Mouse (Mus musculus) frontal cortex, adult (tissue): ENCODE results near the gene Tppp3.

ENCODE experiments used
- ATAC-seq: cut with Nextera tagmentation; 2 replicates; pipeline ENCODE4 v1.9.2; 2017; ENCODE audit warnings: mild to moderate bottlenecking, moderate library complexity, mixed read lengths; ENCODE audit not compliant: low TSS enrichment

Gene Tppp3

DNA sequence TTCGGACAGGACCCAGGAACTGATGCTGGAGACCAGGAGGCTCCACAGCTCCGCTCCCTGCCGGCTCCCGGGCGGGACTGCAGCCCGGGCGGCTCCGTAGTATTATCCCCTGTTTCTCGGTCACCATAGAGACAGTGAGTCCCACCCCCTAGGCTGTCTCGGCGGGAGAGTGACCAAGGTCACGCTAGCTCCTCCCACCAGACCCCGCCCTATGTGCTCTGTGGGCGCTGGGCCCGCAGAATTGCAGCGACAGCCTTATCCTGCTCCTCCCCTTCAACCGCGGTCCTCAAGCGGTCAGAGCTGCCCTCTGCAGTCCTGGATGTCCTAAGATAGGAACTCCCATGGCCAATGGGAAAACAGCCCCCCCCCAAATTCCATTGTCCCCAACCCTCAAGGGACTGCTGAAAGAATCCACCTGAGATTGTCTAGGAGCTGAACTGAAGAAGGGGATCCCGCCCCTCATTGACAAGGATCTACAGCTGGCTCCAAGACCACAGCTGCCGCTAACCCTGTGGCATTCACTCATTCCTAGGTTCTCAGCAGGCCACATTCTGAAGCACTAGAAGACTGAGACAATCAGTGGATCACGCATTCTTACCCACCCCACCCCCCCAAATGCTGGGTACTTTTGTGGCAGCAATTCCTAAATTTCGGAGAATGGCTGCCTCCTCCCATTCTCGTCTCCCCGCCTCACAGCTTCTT lies at the start of gene Tppp3:
Gene Tppp3, minus strand, starts transcription at position 213 of the 702 bp plus-strand sequence.
- peak; percentile 66 for ATAC-seq

DNA sequence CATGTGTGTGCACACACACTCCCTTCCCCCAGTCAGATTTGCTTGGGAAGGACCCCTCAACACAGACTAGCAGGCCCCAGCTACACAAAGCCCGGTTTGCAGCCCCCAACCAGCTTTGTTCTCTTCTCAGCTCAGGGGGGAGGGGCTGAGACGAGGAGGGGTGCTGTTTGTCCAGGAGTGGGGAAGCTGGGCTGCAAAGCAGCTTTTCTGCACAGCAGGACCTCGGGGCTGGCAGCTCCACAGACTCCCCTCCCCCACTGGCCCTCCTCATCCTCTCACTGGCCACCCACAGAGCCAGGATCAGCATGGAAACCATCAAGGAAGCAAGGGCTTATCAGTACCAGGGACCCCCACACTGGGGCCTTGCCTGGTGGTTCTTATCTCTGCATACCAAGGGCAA lies 49.7 kb upstream of the Tppp3 start:
- no peak for ATAC-seq

DNA sequence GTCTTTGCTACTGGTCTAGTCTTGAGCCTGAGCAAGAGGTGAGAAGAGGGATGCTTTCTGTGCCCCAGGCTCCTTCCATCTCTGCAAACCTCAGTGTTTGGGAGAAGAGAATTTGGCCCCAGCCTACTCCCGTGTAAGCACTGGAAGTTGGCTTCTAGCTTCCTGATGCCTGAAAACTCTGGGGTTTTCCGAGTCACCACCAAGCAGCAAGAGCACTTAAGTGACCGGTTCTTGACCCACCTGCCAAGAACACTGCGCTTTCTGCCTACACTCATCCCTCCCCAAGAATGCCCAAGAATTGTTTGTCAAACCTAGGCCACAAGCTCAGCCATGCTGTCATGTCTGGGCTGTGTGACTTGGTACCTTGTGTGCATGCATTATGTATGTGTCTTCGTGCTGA lies 49.2 kb upstream of the Tppp3 start:
- no peak for ATAC-seq

DNA sequence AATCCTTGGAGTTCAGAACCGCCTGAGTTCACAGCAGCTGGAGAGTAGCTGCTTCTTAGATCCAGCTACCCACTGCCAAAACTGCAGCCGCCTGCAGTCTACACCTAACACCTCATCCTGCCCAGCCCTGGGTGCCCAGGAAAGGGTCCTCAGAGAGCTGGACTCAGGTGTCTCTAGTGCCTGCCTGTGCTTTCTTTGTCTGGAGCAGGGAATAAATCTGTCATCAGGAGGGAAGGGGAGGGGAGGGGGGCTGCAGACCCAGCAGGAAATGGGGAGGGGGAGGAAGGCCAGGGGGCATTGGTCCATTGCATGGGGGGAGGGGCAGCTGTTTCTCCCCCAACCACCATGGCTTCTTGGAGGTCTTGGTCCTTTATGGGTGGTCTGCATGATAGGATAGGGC lies 48.3 kb upstream of the Tppp3 start:
- no peak for ATAC-seq

DNA sequence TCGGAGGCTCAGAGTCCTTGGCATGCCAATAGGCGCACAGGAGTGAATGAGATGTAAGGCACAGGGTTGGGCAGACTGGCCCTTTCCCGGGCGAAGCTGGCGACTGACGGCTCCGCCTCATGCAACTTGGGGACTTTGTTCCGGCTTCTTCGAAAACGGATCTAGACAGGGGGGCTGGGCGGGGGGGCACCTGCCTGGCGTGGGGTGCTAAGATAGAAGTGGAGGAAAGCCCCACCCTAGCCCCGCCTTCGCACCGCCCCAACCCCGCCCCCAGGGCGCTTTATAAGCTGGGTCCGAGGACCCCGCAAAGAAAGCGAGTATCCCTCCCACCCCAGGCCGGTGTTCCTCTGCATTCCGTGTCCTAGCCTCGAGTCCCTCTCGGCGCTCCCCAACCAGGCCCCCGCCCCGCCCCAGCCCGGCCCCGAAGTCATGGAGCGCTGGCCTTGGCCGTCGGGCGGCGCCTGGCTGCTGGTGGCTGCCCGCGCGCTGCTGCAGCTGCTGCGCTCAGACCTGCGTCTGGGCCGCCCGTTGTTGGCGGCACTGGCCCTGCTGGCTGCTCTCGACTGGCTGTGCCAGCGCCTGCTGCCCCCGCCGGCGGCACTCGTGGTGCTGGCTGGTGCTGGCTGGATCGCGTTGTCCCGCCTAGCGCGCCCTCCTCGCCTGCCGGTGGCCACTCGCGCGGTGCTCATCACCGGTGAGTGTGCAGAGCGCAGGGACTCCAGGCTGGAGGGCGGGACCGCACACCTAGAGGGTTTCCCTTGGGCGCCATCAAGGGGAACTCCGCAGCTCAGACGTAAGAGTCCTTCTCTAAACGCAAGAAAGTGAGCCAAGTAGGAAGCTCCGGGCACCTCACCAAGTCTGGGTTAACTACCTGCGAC lies 47.3 kb upstream of the Tppp3 start, which contains the start of gene Hsd11b2:
Gene Hsd11b2, plus strand, starts transcription at position 320 of the 878 bp plus-strand sequence.
- ATAC-seq = peak; percentile 58

DNA sequence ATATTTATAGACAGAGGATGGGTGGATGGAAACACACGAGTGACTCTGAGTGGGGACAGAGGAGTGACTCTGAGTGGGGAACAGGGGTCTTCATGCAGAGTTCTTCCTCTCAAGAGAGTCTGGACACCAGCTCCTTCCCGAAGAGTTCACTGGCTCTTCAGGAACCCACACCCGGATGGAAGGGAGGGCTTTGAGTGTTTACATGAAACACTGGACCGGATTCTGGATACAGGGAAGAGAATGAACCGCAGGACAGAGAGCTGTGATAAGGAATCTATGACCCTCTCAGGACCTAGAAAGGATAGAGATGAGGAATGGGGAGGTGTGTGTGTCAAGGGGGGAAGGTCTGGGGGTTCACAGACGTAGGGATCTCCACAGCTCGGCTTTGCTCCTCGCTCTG lies 46.0 kb upstream of the Tppp3 start:
- ATAC-seq = no peak

DNA sequence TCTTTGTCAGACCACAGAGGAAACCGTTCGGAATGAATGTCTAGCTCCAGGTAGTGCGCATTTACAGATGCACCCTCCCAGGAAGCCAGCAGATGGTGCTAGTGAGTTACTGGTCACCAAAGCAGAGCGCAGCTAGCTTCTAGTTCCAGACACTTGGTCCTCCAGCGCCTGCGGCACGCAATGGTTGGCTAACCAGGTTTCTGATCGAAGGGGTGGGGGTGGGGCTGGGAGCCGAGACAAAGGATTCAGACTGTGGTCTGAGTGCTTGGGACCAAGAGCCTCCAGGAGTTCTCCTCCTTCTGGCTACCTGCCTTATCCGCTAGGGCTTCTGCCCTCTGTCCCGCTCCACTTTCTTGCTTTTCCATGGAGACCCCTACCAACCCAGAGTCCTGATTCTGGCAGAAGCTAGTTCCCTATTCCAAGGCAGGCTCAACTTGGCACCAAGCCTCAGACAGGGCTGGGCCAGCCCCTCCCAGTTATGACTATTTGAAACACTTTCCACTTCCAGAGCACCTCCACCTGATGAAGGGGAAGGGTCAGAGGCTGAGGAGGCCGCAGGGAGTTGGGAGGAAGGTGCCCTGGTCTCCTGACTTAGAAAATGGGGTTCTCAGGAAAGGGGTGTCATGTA lies 44.8 kb upstream of the Tppp3 start:
- ATAC-seq = peak; percentile 71

DNA sequence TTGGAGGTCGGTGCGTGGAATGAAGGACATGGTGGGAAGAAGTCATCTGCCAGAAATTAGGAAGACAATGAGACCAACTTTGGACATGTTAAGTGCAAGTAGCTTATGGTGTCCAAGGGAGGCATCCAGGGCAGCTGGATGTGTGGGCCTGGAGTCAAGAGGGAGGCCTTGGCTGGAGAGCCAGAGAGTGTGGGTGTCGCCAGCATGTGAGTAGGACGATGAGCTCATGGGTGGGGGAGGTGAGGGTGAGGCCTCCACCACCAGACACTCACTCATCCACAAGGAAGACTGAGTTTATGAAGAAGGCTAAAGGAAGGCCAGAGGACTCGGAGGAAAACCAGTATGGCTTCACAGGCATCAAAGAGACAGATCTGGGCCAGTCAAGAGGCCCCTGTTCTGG lies 43.3 kb upstream of the Tppp3 start:
- ATAC-seq = peak; percentile 9; the same call in 1 of the 2 replicates

DNA sequence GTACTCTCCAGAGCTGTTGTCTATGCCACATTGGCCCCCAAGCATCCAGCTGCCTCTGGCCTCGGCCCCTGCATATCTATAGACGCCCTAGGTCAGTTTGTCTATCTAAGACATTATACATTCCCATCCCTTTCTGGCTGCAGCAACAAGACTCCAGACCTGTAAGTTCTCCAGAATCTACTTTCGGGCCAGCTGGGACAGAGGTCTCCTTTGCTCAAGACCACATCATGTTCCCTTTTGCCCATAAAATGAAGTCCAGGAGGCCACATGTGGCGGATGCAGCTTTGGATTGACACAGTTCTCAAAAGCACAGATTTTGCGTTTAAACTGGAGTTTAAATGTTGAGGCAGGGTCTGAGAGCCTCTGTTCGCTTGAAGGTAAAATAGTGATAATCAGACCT lies 42.9 kb upstream of the Tppp3 start:
- no peak for ATAC-seq

DNA sequence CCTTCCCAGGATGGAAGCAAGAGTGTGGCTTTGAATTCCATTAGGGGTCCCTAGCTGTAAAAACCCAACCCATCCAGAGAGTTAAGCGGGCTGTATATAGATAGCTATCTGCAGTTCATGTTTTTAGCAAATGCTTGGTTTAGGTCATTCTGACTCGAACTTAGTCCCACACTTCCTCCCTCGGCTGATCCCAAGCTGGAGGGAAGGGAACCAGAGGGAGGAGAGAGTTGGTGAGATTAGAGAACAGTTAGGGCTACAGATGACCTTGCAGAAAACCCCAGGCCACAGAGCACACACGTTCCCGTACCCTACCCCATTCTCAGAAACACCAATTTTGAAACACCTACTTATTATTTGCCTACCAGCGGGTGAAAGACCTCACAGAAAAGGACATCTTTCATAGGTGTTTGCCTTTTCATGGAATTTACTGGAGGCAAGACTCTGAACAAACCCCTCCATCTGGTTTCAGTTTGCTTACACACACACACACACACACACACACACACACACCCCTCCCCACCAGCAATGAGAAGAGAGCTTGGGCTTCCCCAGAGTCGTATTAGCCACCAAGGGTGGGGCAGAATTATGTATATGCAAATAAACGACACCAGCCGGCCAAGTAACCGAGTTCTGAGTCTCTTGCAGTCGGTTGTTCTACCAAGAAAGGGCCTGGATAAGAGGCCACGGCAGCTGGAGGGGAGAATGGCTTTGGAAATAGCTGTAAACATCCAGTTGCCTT lies 38.8 kb upstream of the Tppp3 start:
- ATAC-seq = no peak

DNA sequence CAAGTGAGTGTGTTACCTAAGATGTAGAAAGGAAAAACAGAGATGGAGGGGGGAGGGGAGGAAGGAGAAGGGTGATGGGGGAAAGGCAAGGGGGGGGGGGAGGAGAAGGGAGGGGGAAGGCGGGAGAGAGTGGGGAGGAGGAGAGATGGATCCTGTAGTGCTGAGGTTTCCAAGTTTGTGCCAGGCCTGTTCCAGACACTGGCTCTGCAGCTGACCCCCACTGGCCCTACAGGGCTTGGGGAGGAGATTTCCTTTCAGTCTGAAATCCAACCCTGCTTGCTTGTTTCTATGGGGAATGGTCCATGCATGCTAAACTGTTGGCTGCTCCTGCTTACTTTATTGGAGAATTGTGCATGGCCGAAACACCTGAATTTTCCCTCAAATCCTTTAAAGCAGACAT lies 37.4 kb upstream of the Tppp3 start:
- no peak for ATAC-seq

DNA sequence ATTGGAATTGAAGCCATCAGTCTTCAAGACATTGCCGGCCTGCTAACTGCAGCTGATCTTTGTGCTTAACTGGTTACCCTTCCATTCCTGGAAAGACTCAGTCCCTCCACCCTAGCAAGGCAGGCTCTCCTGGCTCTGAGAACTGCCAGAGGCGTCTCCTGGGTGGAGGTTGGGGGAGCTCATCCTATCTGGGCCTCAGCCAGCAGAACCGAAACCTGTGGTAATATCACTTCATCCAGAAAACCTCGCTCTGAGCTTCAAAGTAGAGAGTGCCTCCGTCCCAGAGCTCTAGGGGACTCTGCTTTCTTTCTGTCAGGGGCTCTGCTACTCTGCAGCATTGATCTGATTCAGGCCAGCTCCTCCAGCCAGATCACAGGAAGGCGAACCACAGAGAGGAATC lies 35.7 kb upstream of the Tppp3 start:
- no peak for ATAC-seq

DNA sequence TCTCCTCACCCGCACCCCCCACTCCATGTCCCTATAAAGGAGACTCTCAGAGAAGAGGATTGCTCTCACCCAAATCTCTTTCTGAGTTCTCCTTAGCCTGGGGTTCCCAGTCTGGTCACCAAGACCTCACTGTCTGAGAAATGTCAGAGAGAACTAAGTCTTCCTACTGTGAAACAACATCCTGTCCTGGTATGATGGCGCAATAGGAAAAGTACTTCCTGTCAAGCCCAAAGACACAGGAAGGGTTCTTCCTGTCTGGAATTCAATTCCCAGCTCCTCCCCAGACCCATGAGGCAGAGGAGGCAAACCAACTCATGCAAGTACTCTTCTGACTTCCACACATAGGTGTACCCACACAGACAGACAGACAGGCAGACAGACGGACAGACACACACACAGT lies 33.3 kb upstream of the Tppp3 start:
- no peak for ATAC-seq

DNA sequence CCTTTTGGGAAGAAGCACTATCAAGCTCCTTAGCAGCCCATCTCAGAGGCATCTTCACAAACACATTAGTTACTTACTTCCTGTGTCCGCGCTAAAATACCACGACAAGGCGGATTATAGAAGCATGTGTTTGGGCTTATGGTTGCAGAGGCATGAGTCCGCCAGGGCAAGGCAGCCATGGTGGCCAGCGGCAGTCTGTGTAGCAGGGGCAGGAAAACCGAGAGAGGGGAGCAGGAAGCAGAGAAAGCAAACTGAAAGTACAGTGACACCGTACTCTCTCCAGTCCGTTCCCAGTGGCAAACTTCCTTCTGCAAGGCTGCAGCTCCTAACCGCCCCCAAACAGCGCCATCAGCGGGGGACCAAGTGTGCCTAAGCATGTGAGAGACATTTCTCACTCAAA lies 28.5 kb upstream of the Tppp3 start:
- no peak for ATAC-seq

DNA sequence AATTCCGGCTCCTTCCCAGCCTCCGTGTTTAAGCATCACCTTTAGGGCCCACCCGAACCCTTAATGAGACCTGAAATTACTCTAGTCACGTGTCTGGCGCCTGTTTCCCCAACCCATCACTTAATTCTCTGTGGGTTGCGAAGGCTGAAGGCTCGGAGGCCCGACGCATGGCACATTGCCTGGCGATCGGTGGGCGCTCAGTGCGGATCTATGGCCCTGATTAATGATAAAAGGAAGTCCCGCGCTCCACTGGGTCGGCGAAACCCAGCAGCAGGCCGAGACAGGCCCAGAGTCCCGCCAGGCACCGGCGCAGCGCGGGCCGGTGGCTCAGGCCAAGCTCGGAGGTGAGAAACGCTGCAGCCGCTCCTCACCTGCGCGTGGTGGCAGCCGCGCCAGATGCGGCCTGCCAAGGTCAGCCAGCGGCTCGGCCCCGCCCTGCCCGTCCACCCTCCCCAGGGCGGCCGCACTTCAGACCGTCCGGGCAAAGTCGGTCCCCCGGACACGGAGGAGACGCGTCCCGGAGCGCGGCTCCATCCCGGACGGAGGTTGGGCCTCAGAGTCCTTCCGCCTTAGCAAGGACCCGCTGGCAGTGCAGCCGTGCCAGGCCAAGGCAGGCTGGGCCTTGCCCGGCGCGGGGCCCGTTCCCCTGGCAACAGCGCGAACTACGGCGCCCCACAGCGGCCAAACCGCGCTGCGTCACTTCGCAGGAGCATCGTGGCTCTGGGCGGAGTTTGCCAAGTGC lies 25.3 kb upstream of the Tppp3 start, which contains the start of gene Zdhhc1:
Gene Zdhhc1, minus strand, starts transcription at position 464 of the 742 bp plus-strand sequence.
- ATAC-seq = peak; percentile 86

DNA sequence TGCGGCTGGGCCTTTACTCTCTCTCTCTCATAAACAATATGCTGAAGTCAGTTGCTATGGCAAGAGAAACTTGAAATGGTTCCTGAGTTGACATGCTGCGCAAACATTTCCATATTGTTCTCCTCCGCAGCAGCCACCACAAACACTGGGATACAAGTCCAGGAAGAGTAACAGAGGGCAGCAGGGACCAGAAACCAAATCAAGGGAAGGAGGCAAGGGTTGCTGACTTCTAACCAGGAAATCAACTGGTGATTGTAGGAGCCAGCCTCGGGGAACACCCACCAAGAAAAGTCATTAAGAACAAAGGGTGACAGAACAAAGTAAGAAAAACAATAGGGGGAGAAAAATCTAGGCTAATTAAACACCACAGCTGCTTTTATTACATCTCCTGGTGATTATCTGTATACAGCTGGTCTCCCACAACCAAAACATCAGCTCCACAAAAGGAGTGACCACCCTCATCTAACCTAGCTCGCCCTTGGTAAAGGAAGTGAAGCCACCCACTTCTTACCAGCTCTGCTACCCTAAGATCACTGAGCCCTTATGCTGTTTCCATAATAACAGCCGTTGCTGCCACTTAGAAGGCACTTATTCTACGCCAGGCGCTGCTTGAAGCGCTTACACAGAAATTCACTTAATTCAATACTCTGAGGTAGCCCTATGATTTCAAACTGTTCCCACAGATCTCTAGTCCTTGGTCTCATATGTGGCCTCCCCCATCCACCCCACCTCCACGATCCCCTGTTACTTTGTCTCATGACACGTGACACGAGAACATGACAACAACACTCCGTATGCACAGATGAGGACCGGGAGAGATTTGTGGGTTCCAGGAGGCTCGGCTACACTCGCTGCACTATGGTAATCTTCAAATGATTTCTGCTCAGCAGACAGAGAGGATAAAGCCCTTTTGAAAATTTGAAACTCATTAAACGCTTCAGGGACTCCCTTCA lies 24.3 kb upstream of the Tppp3 start:
- peak; percentile 35 for ATAC-seq

DNA sequence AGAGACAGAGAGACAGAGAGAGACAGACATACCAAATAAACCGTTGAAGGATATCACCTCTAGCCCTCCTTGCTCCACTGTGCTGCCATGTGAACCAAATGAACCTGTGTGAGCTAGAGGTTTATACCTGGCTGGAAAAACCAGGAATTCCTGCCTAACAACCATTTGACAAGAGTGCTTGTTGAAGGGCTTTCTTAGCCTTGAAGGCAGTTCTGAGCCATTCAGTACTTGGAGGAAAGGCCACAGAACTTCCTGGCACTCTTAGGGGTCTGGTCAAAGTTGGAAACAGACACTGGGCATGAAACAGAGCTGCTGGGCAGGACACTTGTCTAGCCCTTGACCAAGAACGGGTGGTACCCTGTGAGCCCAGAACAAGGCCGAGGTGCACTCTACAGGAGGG lies 23.2 kb upstream of the Tppp3 start:
- ATAC-seq = no peak

DNA sequence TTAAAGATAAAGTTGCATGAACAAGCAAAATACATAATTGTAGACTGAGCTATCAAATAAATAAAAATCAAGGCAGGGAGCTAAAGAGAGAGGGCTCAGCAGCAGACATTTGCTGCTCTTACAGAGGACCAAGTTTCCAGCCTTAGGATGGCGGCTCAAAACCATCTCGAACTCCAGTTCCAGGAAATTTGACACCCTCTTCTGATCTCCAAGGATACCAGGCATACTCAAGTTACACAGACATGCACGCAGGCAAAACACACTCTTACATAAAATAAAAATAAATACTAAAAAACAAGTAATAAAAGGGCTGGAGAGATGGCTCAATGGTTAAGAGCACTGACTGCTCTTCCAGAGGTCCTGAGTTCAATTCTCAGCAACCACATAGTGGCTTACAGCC lies 22.2 kb upstream of the Tppp3 start:
- ATAC-seq = no peak

DNA sequence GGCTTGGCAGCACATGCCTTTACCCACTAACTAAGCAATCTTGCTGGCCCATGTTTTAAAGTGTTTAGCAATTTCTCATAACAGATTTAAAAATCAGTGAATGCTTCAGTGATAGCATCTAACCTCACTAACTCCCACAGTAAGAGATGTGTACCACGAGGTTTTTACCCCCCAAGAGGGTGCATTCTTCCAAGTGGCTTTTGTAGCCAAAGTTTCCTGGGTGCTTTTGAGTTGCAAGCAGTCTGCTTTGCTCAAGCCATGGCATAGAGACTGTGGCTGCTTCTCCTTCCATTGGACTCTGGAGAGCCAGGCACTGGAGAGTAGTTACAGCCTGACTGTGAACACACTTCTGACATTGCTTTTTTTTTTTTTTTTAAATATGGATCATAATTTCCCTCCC lies 18.0 kb upstream of the Tppp3 start:
- no peak for ATAC-seq

DNA sequence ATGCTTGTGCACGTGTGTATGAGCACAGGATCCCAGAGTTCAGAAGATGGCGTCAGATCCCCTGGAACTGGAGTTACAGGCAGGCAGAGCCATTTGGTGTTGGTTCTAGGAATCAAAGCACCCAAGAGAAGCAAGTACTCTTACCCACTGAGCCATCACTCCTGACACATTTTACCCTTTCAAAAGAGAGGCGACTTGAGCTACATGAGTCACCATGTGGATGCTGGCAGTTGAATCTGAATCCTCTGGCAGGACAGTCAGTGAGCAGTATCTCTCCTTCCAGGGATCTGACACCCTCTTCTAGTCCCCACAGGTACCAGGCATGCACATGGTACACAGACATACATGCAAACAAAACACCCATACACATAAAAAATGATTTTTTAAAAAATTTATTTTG lies 16.8 kb upstream of the Tppp3 start:
- no peak for ATAC-seq
